Mouse (Mus musculus) layer of hippocampus, postnatal 14 days (tissue): ENCODE data around the gene Has1. TPM values are rescaled to one million over a fixed set of nuclear protein-coding genes. Genes with fewer than 3 reads are reported as not detected.

Experiments used
- DNase-seq, 2 experiments: peaks; one replicate each; pipeline ENCODE4 v3.0.0; 2021 to 2022; ENCODE audit warnings: low spot score in 2 of 2, mixed read lengths in 1 of 2
- long read RNA-seq, 2 experiments: library from polyadenylated mRNA; stranded (forward); transcript quantifications; one replicate each; pipeline ENCODE4 v2.0.0; 2021
- total RNA-seq, 2 experiments: library from RNA; stranded (reverse); gene quantifications; 2 replicates each; pipeline ENCODE4 v1.2.3; 2021

The Has1 gene
- under 1 TPM; 0.25 to 0.45 TPM for total RNA-seq
- long read RNA-seq, experiment 1, result 0 reads
- long read RNA-seq, experiment 2, result 0 reads

DNA sequence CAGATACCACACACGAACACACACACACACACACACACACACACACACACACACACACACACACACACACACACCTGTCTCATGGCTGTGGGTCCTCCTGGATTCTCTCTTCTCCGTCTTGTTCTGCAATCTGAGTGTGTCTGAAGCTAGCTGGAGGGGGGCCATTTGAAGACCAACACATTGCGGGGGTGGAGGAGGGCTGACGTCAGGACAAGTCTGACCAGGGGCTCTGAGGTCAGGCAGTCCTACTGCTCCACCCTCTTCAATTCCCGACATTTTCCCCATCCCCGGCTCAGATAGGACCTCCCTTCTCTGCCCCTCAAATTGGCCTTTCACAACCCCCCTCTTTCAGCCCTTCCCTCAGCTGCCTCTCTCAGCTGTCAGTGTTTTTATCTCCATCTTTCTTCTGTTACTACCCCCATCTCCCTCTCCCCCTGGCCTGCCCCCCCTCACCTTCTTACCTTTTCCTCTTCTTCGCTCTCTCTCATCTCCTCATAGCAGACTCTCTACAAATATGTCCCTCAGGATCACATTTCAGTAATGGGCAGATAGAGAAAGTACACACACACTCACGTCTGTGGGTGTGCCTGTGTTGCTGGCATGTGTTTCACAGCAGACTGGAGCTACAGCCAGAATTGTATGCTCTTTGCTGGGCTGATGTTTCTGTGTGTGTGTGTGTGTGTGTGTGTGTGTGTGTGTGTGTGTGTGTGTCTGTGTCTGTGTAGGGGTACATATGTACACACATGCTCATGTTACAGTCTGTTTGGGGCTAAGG is at the start of gene Has1:
TSS of gene Has1 (minus strand) at position 142 of the 775 bp plus-strand sequence.
- no peak for DNase-seq

DNA sequence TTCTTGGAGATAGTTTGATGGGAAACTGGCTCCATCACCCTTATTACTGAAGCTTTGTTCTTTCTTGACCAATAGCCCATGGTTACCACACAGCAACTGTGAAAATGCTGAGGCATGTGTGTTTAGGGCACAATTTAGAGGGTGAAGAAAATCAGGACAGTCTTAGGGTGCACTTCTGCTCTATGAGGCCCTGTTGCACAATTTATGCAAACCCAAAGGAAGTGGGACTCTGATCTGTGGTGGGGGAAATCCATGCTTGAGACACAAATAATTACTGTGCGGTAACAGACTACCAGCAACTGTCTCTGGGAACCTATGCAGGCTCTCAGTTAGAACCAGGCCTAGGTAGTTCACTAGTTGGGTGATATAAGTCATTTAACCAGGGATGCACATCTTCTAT is 45.8 kb upstream of the Has1 start:
- DNase-seq, result no peak

DNA sequence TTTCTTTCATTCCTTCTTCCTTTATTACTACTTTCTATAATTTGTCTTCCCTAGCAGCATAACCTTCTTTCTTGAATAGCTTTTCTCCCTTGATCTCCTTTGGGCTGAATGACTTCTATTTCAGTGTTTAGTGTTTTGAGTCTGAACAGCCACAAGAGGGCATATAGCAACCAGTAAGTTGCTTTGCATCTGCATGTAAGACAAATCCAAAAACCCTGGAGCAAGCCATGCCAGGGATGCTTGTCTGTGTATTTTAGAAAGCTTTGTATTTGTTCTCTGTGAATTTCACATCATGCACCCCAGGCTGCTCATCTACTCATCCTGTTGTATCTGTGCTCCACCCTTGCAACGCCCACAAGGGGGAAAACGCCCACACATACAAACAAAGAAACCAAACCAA is 44.3 kb upstream of the Has1 start:
- peak in 1 of 2 experiments; percentile 41 for DNase-seq

DNA sequence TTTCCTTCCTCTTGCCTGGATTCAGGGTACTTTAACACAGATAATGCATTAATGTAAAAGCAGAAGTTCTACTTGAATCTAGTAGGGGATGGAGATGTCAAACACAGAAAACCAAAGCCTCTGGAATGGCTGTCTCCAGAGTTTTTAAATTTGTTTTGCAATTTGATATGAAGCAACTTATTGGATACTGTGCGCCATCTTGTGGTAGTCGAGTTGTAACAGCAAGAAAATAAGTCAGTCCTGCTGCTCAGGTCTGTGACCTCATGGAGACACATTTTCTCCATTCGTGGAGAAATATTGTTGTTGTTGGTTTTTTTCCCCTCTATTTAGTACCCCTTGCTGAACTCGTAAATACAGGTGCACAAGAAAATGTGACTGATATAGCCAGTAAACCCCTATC is 41.0 kb upstream of the Has1 start:
- peak in 1 of 2 experiments; percentile 70 for DNase-seq

DNA sequence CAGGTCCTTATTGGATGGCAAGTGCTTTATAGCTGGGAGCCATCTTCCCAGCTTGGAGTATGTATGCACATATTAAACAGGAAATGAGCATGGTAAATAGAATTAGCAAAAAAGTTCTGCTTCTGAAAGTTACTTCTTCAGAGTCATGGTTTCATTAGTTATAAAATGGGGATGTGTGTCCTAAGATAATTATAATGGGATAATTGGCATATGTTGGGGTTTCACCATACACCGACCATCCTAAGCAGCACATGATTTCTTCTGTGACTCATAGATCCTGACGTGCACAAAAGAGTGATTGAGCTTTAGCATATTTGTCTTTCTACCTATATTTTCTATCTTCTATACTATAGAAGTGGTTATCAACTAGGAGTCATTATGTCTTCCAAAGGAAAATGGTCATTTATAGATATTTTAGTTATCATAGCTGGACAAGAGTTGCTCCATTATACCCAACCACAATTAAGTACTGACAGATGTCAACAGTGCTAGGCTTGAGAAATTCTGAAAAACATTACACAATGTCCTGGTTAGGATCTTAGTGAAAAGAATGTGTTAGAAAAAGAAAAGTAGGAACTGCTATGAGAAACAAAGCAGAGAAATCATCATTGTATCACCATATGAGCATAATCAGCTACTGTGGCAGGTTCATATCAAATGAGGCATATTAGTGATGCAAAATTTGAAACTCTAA is 34.9 kb upstream of the Has1 start:
- no peak for DNase-seq

DNA sequence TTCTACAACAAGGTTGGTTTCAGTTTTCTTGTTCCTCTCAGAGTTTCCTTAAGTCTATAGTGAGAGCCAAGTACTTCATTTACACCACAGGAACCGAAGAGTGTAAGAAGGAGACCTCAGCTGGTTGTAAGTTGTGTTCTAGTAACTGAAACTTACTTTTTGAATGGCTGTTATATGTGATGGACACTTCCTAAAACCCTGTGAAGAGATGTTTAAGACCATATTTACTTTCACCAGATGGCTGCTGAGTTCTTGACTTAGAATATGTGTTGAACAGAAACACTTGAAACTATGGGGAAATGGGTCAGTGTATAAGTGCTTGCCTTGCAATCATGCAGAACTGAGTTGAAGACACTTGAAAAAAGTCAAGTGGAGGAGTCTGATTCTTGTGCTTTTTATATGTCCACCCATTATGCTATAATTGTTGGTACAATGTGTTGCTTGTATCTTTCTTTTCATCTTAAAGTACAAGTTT is 32.8 kb upstream of the Has1 start, which contains the start of the genes Fpr2 and Fpr3:
TSS of gene Fpr2 (plus strand) at position 51 of the 475 bp plus-strand sequence.
TSS of gene Fpr3 (plus strand) at position 79 of the 475 bp plus-strand sequence.
- DNase-seq, result no peak

DNA sequence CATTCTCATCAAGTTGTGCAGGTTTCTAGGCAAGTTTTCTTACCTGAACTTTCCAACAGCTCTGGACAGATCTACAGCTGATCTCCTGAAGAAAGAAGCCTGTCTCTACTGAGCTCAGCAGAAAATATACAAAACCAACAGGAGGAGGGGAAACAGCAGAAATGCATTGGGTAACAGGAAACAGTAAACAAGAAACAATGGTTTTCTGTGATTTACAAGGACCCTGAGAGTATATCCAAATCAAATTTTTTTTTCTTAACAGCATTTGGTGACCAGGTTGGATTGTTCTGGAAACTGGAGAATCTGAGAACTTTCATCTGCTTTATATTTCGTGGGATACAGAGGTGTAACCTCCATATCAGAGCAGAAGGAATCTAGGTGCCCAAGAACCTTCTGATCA is 28.8 kb upstream of the Has1 start, which contains the start of gene Fpr1:
TSS of gene Fpr1 (minus strand) at position 101 of the 400 bp plus-strand sequence.
- no peak for DNase-seq

DNA sequence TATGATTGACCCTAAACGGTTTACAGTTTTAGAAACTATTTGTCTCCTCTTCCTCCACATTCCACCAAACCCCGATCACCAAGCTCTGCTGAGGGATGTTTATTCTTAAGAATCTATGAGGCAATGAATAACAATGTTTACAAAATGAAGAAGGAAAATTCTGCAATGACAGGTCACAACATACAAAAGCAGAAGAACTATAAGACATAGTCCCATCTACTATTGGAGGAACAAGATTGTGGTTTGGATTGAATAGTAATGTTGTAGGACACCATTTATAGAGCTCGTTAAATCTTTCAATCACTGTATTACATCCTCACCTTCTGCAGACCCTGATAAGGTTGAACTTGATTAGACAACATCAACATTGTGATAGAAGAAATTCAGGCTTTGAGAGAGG is 27.7 kb upstream of the Has1 start:
- DNase-seq, result no peak

DNA sequence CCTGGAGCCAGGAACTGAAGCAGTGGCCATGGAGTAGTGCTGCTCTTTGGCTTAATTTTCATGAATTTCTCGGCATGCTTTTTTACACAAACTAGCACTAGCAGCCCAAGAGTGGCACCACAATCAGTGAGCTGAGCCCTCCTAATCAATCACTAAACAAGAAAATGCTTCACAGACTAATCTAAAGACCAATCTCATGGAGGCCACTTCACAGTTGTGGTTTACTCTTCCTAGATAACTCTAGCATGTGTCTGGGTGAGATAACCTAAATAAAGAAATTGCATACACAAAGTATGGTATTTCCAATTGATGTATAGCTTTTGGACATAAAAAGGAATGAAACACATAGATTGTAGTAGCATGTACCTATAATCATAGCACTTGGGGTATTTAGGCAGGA is 24.3 kb upstream of the Has1 start:
- no peak for DNase-seq

DNA sequence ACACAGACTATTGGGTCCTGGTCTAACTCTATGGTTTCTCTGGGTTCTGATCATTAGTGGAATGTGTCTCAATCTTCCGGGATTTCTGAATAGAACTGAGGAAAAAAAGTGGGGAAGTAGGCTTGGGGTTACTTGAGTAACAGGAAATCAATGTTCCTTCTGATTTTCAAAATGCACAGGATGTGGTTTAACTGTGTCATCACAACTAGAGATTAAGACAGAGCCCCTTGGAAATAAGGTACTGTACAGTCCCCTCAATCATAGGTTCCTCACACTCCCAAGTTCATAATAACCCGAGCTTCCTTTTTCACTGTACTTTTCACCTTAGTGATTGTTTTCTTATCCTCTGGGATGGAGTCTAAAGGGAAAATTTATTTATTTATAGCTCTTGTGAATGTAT is 16.7 kb upstream of the Has1 start:
- DNase-seq, result no peak

DNA sequence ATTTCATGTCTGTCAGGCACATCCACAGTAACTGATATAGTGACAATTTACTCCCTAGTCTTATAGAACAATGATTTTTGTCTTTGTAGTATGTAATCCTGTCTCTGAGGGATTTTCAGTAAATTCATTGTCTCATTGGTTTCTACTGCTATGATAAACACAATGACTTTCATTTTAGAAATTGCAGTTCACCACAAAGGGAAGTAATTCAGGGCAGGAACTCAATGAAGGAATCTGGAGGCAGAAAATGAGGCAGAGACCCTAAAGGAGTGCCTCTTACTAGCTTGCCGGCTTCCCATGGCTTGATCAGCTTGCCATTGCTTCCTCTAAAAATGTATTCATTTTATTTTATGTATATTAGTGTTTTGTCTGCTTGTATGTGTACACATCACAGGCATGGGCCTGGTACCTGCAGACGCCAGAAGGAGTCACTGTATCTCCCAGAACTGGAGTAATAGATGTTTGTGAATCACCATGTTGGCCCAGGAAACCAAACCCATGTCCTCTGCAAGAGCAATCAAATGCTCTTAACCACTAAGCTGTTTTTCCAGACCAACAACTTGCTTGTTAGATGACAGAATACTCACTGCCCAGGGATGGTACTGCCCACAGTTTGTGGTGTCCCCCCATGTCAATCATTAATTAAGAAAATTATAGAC is 16.0 kb upstream of the Has1 start:
- DNase-seq, result no peak

DNA sequence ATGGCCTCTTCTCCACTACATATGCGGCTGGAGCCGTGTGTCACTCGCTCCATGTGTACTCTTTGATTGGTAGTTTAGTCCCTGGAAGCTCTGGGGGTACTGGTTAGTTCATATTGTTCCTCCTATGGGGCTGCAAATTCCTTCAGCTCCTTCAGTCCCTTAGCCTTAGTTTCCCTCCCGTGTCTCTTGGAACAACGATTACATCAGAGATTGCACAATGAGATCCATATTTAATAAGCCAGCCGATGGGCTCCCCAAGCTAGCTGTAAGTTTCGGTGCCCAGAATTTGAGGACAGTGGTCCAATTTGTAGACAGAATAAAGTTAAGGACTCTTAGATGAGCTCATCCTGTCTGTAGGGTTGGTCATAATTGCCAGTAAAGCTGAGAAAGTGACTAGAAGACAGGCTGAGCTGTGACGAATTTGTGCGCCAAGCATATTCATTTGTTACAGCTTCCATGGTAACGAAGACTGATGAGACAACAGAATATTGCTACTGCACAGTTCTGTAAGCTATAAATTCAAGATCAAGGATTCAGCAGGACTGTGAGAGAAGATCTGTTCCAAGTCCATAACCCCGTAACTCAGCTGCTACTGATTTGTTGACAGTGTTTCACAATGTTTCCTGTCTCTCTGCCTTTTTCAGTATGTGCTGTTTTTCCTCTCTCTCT is 11.9 kb upstream of the Has1 start:
- peak in 1 of 2 experiments; percentile 39 for DNase-seq

DNA sequence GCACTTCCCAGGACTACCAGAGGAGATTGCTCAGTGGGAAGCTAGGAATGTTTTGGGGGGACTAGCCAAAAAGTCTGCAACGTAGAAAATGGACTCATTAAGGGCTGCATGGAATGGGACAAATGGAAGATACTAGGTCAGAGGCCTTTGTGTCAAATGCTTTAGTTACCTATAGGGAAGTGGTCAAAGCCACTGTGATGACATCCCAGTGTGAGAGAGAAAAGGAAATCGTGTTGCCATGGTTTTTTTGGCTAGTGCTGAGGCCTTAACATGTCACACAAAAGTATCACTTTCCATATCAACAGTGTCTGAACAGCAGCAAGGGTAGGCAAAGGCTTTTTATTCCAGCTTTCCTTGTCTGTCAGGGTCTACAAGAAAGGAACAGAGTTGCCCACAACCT is 10.2 kb upstream of the Has1 start:
- DNase-seq, result no peak

DNA sequence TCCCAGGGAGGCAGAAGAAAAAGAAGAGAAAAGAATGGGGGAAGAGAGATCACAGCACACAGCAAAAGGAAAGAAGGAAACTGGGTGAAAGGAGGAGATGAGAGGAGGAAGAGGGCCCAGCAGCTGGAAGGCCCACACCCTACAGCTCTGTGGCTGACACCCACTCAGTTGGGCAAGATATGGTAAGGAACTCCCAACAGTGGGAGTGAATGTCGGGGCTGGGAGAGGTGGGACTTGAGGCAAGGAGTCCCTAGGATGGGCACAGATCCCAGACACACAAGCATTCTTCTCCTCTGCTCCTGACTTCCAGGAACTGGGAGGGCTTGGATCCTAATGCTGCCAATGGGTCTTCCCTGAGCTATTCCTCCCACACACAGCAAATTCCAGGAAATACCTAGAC is 7.4 kb upstream of the Has1 start:
- no peak for DNase-seq

DNA sequence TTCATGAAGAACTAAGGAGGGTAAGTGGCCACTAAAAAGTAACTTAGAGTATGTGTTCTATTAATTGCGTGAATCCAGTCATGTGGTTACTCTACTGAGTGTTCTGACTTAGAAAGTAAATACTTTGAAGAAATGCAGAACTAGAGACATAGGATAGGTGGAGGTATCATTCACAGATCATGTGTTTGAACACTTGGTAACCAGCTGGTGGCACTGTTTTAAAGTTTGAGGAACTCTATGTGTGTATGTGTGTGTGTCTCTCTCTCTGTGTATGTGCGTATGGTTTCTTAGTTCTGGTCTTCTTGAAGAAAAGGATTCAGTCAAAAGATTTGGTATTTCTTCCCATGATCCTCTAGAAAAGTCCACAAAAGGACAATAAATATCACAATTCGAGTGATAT is 5.1 kb upstream of the Has1 start:
- DNase-seq, result no peak

DNA sequence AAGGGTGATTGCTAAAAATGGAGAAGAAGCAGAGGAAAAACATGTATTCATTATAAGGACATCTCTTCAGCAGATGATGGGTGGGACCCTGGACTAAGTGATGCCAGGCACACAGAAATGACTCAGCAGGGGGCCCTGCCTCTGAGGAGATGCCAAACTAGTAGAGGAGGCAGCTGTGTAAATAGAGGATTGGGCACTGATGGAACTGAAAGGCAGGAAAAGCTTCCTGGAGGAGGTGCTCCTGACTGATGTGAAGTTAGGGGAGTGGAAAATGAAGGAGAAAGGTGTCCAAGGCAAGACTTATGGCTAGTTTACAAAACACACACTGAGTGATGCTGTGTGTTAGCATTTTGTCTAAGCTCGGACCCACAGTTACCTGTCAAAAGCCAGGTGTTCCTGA is 2.4 kb upstream of the Has1 start:
- no peak for DNase-seq

DNA sequence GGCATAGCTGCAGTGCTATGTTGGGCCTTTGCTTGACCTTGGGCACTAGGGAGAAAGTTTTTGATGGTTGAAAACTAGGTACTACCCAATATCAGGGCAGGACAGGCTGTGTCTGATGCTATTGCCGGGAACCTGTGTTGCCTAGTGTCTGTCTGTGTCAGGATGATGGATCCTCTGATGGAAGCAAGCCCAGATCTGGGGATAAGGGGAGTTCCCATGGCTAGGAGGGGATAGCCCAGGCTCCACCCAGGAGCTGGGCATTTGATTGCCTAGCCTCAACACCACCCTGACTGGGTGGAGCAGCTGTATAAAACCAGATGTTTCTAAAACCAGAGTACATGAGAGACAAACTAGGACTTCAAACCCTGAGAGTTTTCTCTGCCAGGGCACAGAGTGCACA is 1.6 kb upstream of the Has1 start:
- no peak for DNase-seq

DNA sequence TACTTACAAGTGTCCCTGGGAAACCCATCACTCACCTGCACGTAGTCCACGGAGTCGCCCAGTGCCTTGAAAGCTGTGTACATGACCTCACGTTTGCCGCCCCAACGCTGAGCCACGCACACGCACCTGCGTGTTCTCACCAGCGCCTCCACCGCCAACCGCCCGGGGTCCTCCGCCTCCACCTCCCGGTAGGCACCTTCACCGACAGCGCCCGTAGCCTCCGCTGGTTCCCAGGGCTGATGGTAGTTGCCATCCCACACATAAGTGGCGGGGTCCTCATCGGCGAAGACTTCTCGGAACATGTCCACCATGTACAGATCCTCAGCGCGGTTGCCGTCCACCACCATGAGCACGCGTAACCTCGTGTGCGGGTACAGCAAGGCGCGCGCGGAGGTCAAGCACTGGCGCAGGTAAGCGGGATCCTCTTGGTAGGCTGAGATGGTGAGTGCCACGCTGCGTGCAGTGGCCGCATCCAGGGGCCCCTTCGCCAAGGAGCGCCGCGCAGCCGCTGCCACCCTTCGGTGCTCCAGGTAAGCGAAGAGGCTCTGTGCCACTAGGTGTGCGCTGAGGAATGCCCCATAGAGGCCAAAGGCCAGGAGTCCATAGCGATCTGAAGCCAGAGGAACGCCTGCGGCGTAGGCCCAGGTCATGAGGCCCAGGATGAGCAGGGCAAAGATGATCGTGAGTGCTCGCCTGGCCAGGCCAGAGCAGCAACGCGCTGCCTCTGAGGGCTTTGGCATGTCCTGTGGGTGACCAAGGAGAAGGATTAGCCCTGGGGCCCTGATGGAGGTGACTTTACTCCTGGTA is 4.9 kb downstream of the Has1 start:
- no peak for DNase-seq

DNA sequence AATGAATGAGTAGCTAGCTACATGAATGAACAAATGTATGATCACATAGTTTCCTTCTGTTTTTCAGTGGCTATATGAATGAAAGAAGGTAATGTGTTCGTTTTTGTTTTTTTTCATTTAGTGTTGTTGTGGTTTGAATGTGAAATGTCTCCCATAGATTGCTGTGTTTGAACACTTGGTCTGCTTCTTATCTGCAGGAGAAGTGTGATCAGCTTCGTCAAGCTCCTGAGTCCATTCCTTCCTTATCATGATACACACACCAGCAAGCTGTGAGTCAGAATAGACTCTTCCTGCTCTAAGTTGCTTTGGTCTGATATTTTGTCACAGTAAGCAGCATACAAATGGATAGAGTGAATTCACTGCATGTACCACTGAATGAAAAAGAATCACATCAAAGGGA is 6.0 kb downstream of the Has1 start:
- no peak for DNase-seq
